Mouse (Mus musculus): ENCODE data around the gene Hacd2.

GRCm38 (mm10) chr16:35038343-35039057 is 16.3 kb downstream of the Hacd2 start:
- TF ChIP-seq CTCF (IDR thresholded peaks at IDR 0.05; ENCODE audit: borderline replicate concordance, extremely low read depth, insufficient read depth, insufficient read length) (no peak), POLR2A (IDR thresholded peaks at IDR 0.05; ENCODE audit: borderline replicate concordance, extremely low read depth, insufficient read depth, insufficient read length, poor library complexity, severe bottlenecking) (no peak)
